Mouse (Mus musculus): ENCODE data around the gene Defb45.

The Defb45 gene

DNA sequence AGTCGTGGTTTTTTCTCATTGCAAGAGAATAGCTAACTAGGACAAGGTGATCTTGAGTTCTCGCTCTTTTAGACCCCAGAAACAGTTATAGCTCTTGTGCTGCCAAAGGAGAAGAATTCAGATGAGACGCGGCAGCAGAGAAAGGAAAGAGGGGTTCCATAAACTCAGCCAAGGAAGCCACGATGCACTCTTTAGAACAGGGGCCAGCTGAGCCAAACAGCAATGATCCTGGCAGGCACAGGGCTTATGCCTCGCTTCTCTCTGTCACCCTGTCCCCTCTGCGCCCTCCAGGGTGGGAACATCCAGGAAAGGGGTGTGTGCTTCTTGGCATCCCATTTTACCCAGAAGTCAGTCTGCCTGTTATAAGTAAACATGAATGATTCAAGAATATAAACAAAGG is at the start of gene Defb45:
Gene Defb45 (minus strand): TSS at position 101 of the 400 bp plus-strand sequence.
- no peak for DNase-seq (ENCODE audit: low spot score in 2 of 2)

DNA sequence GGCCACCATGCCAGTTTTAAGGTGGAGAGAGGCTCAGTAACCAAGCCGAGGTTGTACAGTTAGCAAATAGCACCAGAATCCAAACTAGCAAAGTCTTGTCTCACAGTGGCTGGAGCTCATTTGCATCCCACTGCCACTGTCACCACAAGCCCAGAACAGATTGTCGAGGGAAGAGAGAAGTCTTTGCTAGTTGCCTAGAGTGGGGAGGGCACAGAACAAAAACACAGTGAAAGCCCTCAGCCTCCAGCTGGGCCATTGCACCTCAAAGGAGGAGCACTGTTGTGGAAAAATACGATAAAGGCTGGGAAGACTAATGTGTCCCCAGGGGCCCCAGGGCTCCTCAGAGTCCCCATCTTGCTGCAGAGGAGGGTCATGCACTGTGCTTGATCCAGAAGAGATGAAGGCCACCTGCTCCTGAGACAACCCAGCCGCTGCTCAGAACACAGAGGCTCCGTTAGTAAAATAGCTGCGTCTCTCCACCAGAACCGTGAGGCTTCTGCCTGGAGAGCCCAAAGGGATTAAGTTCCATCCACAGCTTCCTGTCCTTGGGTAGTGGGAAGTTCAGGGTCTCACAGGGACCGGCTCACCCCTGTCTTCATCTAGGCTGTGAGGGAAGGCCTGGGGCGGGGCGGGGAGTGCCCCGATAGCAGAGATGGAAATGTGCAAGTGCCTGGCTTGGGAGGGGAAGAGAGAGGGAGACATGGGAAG is 40.4 kb upstream of the Defb45 start:
- no peak for DNase-seq (ENCODE audit: low spot score in 2 of 2)

DNA sequence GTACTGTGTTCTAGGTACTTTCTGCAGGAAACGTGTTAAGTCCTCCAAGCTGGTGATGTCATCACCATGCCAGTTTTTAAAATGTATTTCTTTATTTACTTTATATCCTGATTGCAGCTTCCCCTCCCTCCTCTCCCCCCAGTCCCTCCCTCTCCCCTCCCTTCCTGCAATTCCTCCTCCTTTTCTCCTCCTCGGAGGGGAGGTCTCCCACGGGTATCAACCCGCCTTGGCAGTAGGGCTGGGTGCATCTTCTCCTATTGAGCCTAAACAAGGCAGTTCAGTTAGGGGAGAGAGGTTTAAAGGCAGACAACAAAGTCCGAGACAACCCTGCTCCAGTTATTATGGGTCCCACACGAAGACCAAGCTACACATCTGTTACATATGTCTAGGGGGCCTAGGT is 39.7 kb upstream of the Defb45 start:
- no peak for DNase-seq (ENCODE audit: low spot score in 2 of 2)

DNA sequence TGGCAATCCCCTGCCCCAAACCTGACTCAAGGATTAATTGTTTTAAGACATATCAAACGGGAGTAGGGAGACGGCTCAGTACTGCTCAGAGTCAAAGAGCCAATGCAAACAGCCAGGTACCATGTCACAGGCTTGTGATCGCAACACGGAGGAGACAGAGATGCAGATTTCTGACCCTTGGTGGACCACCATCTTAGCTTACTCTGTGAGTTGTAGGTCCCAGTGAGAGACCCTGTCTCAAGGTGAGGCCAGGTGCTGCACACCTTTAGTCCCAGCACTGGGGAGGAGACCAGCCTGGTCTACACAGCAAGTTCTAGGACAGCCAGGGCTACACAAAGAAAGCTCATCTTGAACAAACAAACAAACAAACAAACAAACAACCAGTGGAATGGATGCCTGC is 38.2 kb upstream of the Defb45 start:
- no peak for DNase-seq (ENCODE audit: low spot score in 2 of 2)

DNA sequence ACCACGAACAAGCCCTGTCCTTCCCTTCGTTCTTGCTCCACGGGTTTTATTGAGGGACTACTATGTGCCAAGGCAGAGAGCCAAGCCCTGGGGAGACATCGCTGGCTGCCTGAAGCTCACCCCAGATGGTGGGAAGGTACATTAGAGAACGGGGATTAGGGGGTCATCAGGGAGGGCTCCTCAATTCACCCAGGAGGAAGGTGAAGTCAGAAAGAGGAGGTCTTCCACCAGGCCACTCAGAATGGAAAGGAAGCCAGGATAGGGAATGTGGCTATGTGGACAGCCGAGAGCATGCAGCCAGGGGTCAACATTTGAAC is 37.8 kb upstream of the Defb45 start:
- DNase-seq (ENCODE audit: low spot score in 2 of 2), result no peak

DNA sequence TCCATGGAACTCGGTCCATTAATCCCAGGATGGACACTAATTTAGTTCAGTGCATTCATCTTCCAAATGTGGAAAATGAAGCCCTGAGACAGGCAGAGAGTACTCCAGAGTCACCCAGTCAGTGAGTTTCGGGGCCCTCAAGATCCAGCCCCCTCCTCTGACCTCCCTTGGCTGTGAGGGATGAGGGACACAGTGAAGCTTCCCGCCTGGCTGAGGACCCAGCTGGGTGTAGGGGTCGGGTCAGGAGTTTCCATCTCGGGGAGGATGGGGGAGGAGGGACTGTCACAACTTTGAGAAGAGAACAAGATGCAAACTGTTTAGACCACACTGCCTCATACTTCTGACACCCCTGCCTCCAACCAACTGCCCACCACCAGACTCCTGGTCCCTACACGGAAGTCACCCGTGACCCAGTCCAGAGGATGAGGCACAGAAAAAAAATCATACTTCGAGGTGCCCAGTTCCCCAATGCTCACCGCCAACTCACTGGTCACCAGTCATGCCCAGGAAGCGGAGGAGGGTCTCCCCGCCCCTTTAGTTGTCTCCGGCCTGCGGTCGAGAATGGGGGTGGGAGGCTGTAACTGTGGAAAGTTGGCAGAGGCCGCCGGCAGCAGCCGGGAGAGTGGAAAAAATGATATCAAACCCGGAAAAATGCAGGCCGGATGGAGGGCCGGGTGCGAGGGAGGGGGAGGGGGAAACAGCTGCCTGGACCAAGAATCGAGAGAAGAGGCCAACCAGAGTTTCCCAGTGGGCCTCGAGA is 37.2 kb upstream of the Defb45 start:
- DNase-seq (ENCODE audit: low spot score in 2 of 2), result no peak

DNA sequence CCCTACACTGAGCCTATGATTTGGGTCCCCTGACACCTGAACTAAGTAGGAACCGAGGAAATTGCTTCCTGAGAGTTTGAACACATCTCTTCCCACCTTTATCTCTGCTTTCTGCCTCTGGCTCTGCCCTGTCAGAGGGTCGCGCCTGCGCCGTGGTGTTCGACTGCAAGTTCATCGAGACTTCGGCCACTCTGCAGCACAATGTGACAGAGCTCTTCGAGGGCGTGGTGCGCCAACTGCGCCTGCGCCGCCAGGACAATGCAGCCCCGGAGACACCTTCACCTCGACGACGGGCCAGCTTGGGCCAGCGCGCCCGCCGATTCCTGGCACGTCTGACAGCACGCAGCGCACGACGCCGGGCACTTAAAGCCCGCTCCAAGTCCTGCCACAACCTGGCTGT is 35.1 kb upstream of the Defb45 start:
- DNase-seq (ENCODE audit: low spot score in 2 of 2), result no peak

DNA sequence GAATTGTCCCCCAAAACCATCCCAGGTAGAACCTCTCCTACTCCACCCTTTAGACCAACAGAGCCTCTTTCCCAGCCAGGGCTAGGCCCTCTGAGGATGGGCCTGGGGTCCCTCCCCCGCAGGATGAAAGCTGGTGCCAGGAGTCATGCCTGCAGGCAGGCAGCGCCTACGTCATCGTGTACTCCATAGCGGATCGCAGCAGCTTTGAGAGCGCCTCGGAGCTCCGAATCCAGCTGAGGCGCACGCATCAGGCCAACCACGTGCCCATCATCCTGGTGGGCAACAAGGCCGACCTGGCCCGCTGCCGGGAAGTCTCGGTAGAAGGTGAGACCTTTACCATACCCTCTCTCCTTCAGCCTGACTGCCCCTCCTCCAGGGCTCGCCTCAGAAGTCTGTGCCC is 34.1 kb upstream of the Defb45 start:
- DNase-seq (ENCODE audit: low spot score in 2 of 2), result no peak

DNA sequence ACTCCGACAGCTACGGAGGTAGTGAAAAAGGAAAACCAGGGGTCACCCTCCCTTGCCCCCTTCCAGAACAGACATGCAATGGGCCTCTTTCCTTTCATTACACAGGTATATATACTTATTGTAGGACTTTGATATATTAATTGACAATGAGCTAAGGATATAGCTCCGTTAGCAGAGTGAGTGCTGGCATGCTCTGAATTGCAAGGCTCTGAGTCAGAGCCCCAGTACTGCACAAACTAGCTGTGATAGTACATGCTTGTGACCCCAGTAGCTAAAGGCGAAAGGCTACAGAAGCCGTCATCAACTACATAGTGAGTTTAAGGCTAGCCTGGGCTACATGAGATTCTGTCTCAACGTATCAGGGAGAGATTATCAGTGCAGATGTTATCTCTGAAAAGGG is 30.7 kb upstream of the Defb45 start:
- no peak for DNase-seq (ENCODE audit: low spot score in 2 of 2)

DNA sequence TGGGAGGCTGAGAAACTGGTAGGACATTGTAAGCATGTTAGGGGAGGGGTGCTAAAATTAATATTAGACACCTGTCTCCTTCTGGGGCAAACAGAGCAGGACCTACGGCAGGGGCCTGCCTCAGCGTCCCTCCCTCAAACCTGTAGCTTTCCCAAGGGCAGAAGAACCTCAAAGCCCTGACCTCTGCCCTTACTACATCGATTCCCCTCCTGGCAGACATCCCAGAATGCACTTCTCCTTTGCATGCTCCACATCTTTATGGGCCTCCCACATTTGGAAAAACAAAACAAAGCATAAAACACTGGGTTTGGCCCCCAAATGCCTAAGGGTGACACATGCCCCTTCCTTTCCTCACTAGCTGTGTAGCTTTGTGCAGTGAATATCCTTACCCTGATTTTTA is 30.0 kb upstream of the Defb45 start:
- DNase-seq (ENCODE audit: low spot score in 2 of 2), result no peak

DNA sequence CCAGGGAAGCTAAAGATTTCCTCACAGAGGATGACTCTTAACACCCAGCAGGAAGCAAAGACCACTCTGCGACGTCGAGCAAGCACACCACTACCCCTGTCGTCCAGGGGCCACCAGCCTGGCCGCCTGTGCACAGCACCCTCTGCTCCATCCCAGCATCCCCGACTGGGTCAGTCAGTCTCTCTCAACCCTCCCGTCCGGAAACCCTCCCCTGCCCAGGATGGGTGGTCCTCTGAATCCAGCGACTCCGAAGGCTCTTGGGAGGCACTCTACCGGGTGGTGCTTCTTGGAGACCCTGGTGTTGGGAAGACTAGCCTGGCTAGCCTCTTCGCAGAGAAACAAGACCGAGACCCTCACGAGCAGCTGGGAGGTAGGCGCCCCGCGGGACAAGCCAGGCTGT is 28.9 kb upstream of the Defb45 start:
- DNase-seq (ENCODE audit: low spot score in 2 of 2), result no peak

DNA sequence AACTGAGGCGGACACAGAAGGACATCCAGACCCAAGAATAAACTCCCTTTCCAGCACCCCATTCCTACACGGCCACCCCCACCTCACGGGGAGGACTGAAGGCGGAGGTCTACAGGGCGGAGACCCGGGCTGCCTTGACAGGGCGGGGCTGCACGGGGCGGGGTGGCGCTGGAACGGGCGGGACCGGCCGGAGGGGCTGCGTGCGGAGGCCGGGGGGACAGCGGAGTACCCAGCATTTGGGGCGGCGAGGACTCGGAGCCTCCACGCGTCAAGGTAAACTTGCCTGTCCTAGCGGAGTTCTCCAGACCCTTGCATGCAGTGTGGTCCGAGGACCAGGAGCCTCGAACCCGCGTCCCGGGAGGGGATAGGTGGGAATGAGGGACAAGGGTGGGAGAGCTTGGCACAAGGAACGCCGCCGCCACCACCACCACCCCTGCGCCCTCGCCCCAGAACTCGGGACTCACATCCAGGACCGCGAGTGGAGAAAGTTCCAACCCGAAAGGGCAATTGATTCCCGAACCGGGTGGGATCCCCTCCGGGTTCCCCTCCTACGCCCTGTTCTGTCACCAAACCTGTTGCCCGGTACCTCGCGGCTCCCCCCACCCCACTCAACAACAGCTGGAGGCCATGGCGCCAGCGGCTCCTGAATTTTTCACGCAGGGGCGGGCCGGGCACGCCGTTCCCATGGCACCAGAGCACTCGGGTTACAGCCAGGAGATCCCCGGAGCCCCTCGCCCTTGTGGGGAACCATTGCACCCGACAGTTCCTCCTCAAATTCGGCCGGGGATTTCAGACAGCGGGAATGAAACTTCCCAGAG is 27.8 kb upstream of the Defb45 start, which contains the start of gene Rem1:
Gene Rem1 (plus strand): TSS at position 178 of the 818 bp plus-strand sequence.
- DNase-seq (ENCODE audit: low spot score in 2 of 2), result no peak

DNA sequence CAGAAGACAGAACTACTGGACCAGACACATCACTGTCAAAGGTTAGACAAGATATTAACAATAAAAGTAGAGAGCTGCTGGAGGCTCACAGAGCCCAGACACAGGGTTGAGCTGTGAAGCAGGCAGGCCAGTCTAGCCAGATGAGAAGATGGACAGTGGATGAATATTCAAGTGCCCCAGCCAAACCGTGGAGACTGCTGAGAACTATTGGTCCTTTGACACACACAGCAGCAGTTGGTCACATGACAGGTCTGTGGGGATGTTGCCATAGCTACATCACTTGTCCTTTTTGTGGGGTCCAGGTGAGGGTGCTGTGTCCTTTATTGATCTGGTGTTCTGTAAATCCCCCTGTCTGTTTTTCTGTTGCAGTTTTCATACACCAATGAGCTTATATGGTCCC is 26.1 kb upstream of the Defb45 start:
- no peak for DNase-seq (ENCODE audit: low spot score in 2 of 2)

DNA sequence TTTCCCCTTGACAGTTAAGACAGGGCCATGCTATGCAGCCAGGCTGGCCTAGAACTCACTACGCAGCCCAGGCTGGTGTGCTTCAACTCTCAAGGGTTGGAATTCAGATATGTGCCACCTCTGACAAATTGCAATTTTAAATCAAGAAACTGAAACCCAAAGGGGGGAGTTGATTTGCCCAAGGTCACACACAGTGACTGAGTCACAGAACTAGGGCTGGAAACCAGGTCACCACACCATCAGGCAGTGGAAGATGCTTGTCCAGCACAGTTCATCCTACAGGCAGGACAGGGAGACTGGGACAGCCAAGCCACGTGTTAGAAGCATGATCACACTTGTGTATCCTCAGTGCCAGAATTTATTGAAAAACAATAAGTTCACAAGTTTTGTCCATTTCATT is 25.4 kb upstream of the Defb45 start:
- DNase-seq (ENCODE audit: low spot score in 2 of 2), result no peak

DNA sequence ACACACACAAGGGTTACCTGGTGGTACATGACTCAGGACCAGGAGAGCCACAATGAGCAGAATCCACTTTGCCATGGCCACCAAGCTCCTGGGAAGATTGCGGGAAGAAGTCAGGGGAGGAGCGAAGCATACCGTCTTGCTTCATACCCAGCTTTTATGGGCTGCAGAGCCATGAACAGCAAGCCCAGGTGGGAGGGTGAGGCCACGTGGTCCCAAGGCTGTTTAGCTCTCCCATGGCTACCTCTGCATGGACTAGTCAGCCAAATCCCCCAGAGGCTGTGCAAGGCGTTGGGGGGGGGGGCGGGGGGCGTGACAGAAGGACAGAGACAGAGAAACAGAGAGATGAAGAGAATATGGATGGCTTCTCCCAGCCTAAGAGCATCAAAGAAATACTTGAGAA is 23.8 kb upstream of the Defb45 start, which contains the start of gene Defb25:
Gene Defb25 (minus strand): TSS at position 101 of the 400 bp plus-strand sequence.
- DNase-seq (ENCODE audit: low spot score in 2 of 2), result no peak

DNA sequence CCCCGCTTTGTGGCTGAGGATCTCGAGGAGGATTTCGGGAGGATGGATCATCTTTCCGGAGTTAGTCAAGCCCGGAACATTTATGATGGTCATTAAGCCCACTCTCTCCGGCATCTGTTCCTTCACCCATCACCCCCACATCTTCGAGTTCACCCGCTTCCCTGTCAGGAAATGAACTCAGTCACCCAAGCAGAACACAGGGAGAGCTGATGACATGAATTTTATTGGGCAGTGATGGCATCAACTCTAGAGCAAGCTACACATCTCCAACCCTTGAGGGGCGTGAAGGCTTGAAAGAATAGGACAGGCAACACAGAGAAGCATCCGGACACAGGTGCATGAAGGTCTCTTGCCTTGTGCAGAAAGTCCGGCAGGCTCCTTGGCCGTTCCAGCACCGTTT is 23.0 kb upstream of the Defb45 start:
- DNase-seq (ENCODE audit: low spot score in 2 of 2), result no peak

DNA sequence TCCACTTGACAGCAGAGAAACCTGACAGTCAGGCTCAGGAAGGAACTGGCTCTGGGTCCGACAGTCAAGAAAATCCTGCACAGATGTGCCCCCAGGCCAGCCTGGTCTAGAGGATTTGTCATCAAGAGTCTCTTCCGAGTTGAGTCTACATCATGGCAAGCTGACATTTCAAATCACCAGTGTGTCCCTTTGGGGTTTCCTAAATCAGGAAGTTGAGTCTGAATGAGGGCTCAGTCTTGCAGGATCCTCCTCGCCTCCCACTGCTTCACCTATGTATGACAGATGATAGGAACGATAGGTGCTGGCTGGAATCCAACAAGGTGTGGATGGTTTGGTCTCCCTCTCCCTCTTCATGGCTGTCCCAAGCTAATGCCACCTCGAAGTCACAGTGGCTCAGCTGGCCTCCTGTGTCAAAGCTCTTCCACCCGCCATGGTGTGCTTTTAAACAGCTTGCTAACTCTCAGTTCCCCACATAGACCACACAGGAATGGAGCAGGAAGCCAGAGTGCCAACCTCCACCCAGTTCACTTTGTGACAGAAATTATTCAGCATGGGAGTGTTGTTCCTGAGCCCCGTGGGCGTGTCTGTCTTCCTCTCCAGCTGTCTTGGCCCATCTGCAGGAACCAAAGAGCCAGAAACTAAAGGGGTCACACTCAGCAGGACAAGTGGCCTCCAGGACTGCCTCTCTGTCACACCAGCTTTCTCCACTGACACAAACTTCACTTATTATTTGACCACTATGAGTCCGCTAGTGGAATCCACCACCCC is 21.4 kb upstream of the Defb45 start:
- DNase-seq (ENCODE audit: low spot score in 2 of 2), result no peak

DNA sequence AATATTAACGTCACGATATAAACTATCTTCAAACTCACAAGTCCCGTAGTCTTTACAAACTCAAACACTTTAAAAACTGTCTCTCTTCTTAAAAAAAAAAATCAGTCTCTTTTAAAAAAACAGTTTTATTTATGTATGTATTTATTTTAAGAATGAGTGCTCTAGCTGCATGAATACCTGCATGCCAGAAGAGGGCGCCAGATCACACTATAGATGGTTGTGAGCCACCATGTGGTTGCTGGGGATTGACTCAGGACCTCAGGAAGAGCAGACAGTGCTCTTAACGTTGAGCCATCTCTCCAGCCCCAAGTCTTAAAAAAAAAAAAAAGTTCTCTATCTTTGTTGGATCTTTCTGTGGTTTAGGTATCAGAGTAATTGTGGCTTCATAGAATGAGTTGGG is 18.2 kb upstream of the Defb45 start:
- DNase-seq (ENCODE audit: low spot score in 2 of 2), result no peak

DNA sequence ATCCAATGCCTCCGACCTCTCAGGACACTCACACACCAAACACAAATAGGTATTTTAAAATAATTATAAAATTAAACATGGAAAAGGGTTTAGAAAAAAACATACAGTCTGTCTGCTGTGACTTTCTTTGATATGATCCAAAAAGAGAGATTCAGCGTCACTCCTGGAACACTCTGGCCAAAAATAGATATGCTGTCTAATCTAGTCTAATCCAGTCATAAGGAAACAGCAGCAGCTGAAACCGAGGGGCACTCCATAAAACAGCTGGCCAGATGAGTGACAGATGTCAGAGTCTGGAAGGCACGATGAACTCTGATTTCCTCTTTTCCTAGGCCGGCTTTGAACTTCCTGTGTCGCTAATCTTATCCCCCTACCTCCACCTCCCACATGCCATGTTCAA is 17.3 kb upstream of the Defb45 start:
- DNase-seq (ENCODE audit: low spot score in 2 of 2), result no peak

DNA sequence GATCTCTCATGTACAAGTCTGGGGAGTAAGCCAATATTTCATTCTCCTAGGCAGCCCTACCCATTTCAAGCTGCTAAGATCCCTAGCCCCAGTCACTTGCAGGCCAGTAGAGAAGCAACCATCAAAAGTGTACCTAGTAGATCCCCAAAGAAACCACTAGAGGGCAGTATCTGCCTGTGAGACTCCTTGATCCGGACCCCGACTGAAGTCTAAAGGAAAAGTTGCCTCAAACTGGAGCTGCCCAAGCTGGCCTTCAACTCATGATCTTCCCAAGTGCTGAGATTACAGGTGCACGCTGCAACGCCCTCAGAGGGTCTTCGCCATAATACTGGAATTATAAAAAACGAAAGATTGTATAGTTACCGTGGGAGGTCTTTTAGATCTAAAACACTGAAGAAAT is 16.4 kb upstream of the Defb45 start:
- DNase-seq (ENCODE audit: low spot score in 2 of 2), result peak in 1 of 2 experiments; percentile 33

DNA sequence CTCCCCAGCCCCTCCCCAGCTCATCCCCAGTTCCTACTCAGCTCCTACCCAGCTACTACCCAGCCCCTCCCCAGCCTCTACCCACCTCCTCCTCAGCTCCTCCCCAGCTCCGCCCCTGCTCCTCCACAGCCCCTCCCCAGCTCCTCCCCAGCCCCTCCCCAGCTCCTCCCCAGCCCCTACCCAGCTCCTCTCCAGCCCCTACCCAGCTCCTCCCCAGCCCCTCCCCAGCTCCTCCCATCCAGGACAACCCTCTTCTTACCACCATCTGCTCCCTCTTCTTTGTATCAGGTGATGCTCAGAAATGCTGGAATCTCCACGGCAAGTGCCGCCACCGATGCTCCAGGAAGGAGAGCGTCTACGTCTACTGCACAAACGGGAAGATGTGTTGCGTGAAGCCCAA is 13.0 kb upstream of the Defb45 start:
- DNase-seq (ENCODE audit: low spot score in 2 of 2), result no peak

DNA sequence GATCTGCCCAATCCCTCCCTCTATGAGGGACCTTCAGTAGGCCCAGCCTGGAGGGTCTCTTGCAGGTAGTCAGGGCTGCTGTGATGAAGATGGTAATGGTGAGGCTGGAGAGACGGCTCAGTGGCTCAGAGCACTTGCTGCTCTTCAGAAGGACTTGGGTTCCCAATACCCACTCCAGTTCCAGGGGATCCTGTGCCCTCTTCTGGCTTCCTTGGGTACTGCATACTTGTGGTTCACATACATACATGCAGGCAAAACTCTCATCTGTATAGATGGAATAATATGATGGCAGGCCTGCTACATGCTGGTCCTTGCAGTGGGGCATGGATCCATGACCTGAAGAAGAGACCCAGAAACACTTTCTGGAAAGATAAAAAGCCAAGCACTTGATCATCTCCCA is 9.5 kb upstream of the Defb45 start:
- DNase-seq (ENCODE audit: low spot score in 2 of 2), result no peak
